Mouse (Mus musculus) G1E (cell line): ENCODE measurements around the gene Lrr1. TPM values are rescaled to one million over a fixed set of nuclear protein-coding genes. Genes with fewer than 3 reads are reported as not detected.

ENCODE experiments used
- ATAC-seq: 2 replicates; pipeline ENCODE4 v1.8.0; 2016; ENCODE audit warnings: mild to moderate bottlenecking; ENCODE audit not compliant: insufficient number of reproducible peaks, poor library complexity, low FRiP score, severe bottlenecking; ENCODE audit errors: extremely low read depth
- DNase-seq: peaks from one replicate; pipeline ENCODE4 v3.0.0; 2012; ENCODE audit warnings: low spot score
- H3K27me3 ChIP-seq: 2 replicates; pipeline ENCODE4 v1.6.1; 2012; ENCODE audit warnings: mild to moderate bottlenecking, low read length, inconsistent platforms; ENCODE audit not compliant: insufficient read depth
- H3K36me3 ChIP-seq: replicated peaks from 2 replicates; pipeline ENCODE3; 2012; ENCODE audit warnings: mild to moderate bottlenecking, inconsistent platforms
- H3K4me1 ChIP-seq: 2 replicates; pipeline ENCODE4 v1.6.1; 2012; ENCODE audit warnings: low read depth, low read length, inconsistent platforms, mixed read lengths; ENCODE audit not compliant: insufficient read depth
- H3K4me3 ChIP-seq: 2 replicates; pipeline ENCODE4 v1.5.1; 2012; ENCODE audit warnings: low read depth, mild to moderate bottlenecking, inconsistent platforms, low read length, moderate library complexity, mixed read lengths
- H3K9me3 ChIP-seq: replicated peaks from 2 replicates; pipeline ENCODE4 v1.6.1; 2012; ENCODE audit warnings: inconsistent platforms
- CTCF ChIP-seq: IDR thresholded peaks from 2 replicates; pipeline ENCODE4 v1.5.1; 2012; ENCODE audit warnings: low read depth, low read length, inconsistent platforms, mixed read lengths
- GATA1 ChIP-seq: IDR thresholded peaks from 2 replicates; pipeline ENCODE4 v1.6.1; 2012; ENCODE audit warnings: borderline replicate concordance, low read length, inconsistent platforms, mixed read lengths
- GATA2 ChIP-seq: IDR thresholded peaks from 2 replicates; pipeline ENCODE4 v1.6.1; 2012; ENCODE audit warnings: low read depth, low read length, inconsistent platforms, borderline replicate concordance
- POLR2AphosphoS5 ChIP-seq: IDR thresholded peaks from 2 replicates; pipeline ENCODE4 v1.6.1; 2012; ENCODE audit warnings: low read depth, low read length, inconsistent platforms; ENCODE audit not compliant: insufficient replicate concordance
- TAL1 ChIP-seq: conservative IDR thresholded peaks from 2 replicates; pipeline ENCODE4 v1.6.1; 2012; ENCODE audit warnings: low read depth, low read length, inconsistent platforms, mixed read lengths
- polyA plus RNA-seq: library from polyadenylated mRNA; stranded (reverse); fragments of >175 nt; gene quantifications from 2 replicates; pipeline ENCODE4 v1.2.3, GENCODE M21; 2012
- total RNA-seq, 2 experiments: library from RNA; stranded (forward) in 1 of 2; stranded (reverse) in 1 of 2; fragments of 200-1000 nt in 1 of 2; fragments of >200 nt in 1 of 2; fragmentation: Nextera tagmentation in 1 of 2; gene quantifications; 2 replicates each; pipeline ENCODE4 v1.2.3; 2014 to 2017

Gene Lrr1
- total and polyA plus RNA-seq, 3 experiments = 19.4 to 45.0 (median 36.2) TPM

DNA sequence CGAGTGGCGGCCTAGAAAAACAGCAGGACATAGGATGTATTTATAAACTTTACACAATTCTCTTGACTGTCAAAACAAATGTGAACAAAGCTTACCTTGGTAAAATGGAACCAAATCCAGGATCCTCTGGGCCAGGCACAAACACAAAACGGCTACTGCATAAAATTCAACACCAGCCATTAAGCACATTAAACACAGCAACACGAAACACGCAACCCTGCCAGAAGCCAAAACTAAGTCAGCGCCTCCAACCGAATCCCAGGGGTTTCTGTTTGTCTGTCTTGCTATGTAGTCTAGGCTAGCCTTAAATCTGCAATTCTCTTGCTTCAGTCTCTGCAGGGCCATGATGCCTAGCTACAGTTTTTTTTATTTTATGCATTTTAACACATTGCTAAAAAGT is 39.3 kb downstream of the Lrr1 start:
- peaks cover 85% of the 10 kb centered on the region for H3K36me3 ChIP-seq
- no peak for ATAC-seq
- TF ChIP-seq GATA2 = no peak
- no peak for TF ChIP-seq CTCF
- TF ChIP-seq GATA1 = no peak
- TF ChIP-seq TAL1 = no peak
- TF ChIP-seq POLR2AphosphoS5 = no peak

DNA sequence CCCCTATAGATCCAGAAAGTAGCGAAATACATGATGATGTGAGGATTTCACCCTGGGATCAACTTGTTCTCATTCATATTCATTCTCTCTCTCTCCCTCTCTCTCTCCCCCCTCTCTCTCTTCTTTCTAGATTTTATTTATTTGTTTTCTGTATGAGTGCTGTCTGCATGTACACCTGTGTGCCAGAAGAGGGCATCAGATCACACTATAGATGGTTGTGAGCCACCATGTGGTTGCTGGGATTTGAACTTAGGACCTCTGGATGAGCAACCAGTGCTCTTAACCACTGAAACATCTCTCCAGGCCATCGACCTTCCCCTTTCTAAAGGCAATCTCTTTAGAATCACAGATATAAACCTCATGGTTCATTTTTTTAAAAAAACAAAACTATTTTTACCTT is 39.9 kb downstream of the Lrr1 start:
- peaks cover 84% of the 10 kb centered on the region for H3K36me3 ChIP-seq
- DNase-seq (no peak), ATAC-seq (no peak)
- H3K4me1 ChIP-seq = peaks cover 14% of the 10 kb centered on the region
- no peaks in the 10 kb centered on the region for H3K27me3 ChIP-seq
- no peak overlapping the region for H3K4me3 ChIP-seq
- H3K9me3 ChIP-seq = no peaks in the 10 kb centered on the region
- TF ChIP-seq TAL1 (no peak), GATA2 (no peak)

More for the DNA sequence above, 39.3 kb downstream of the Lrr1 start:
- peaks cover 17% of the 10 kb centered on the region for H3K4me1 ChIP-seq
- H3K27me3 ChIP-seq = no peaks in the 10 kb centered on the region
- no peak for DNase-seq
- no peak overlapping the region for H3K4me3 ChIP-seq
- no peaks in the 10 kb centered on the region for H3K9me3 ChIP-seq

DNA sequence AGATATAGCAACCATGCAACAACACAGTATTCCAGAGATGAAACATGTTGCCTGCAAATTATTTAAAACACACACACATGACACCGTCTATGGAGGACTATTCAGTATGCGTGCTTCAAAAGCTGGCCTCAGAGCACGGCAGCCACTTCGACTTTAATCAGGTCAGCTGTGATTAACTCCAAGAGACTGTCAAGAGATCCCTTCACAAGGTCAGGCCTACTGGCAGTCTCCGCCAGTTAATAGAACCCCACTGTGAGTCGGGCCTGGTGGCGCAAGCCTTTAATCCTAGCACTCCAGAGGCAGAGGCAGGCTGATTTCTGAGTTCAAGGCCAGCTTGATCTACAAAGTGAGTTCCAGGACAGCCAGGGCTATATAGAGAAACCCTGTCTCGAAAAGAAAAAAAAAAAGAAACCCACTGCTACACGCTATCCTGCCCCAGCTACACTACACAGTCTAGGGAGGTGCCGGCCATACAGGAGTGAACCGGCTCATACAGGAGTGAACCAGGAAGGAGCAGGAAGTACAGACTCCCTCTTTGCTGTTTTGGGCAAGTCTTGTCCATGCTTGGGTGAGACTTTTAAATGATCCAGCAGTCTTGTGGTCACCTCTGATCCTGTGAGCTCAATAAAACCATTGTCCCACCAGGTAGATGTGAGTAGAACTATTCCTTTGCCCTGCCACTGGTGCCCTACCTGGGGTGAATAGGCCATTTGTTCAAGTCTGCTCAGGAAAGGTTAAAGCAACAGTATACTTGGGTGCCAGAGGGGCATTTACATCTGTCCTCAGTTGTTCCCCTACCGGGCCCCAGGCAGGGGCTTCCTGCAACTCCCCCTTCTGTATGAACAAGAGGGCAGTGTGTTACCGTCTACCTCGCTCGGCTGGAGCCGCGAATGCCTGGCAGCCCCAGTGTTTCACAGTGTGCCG is 41.7 kb downstream of the Lrr1 start:
- H3K36me3 ChIP-seq = peaks cover 93% of the 10 kb centered on the region
- no peak for ATAC-seq
- TF ChIP-seq TAL1 (no peak), GATA2 (no peak), GATA1 (no peak), POLR2AphosphoS5 (no peak), CTCF (no peak)

DNA sequence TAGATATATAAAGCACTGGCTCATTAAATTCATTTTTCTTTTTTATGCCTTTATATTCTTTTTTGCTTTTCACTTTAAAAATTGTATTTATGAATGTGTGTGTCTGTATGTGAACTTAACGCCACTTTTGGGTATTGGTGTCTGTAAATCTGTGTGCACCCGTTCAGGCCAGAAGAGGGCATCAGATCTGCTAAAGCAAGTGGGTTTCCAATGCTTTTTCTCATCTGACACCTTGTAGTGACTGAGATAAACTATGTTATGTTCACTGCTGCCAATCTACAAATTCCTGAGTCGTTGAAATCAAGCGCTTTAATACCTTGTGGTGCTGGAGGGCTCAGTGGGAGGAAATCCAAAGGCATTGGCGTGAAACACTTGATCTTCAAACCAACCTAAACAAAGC is 42.4 kb downstream of the Lrr1 start:
- TF ChIP-seq GATA2 = no peak
- no peak for TF ChIP-seq TAL1
- no peak for TF ChIP-seq POLR2AphosphoS5
- TF ChIP-seq CTCF = no peak
- TF ChIP-seq GATA1 = no peak
- Histone ChIP-seq H3K36me3 (peaks cover 96% of the 10 kb centered on the region), H3K9me3 (no peaks in the 10 kb centered on the region), H3K4me1 (peaks cover 10% of the 10 kb centered on the region), H3K27me3 (no peaks in the 10 kb centered on the region), H3K4me3 (no peak overlapping the region)
- DNase-seq (no peak), ATAC-seq (peak; percentile 50; the same call in 1 of the 2 replicates)

More for the DNA sequence above, 41.7 kb downstream of the Lrr1 start:
- peaks cover 11% of the 10 kb centered on the region for H3K4me1 ChIP-seq
- no peaks in the 10 kb centered on the region for H3K27me3 ChIP-seq
- no peaks in the 10 kb centered on the region for H3K9me3 ChIP-seq
- DNase-seq = no peak
- H3K4me3 ChIP-seq = no peak overlapping the region

DNA sequence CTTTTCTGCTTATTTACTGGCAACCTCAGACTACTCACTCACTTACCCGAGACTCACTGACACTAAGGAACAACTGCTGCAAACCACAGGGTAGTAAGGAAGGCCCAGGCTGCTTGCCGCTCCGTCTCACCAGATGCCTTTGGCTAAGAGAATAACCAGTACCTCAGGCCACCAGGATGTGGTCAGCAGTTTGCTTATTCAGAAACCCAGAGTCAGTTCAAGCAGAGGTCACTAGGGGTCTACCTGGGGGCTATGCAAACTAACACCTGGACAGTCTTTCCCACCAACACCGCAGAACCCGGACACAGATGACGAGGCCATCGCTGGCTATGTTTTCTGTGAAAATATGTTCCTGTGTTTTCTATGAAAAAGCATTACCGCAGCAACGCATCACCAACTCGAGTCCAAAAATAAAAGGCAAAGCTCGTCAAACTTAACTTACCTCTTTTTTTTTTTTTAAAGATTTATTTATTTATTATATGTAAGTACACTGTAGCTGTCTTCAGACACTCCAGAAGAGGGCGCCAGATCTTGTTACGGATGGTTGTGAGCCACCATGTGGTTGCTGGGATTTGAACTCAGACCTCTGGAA is 44.7 kb downstream of the Lrr1 start:
- no peak overlapping the region for H3K4me3 ChIP-seq
- H3K4me1 ChIP-seq = peaks cover 15% of the 10 kb centered on the region
- H3K36me3 ChIP-seq = peaks cover 95% of the 10 kb centered on the region
- H3K9me3 ChIP-seq = no peaks in the 10 kb centered on the region
- H3K27me3 ChIP-seq = no peaks in the 10 kb centered on the region
- TF ChIP-seq GATA1 = no peak
- TF ChIP-seq CTCF = no peak
- no peak for TF ChIP-seq GATA2
- TF ChIP-seq TAL1 = no peak
- no peak for TF ChIP-seq POLR2AphosphoS5
- DNase-seq (no peak), ATAC-seq (no peak)

DNA sequence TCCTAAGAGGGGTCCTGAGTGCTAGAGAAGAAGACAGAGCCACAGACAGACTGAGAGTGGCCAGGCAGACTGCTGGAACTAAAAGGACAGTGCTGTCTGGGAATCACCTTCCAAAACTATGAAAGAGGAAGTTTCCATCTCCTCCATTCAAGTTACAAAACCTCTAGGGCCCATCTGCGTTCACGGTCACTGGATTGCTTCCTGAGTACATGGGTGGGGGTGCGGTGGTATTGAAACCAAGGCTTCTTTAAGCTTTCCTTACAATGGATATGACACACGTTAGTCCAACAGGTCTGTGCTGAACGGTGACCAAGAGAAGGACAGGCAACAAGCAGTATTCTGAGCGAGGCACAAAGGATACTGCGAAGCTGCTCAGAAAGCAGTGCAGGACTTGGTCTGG is 45.8 kb downstream of the Lrr1 start:
- Histone ChIP-seq H3K27me3 (no peaks in the 10 kb centered on the region), H3K36me3 (peaks cover 97% of the 10 kb centered on the region), H3K4me1 (peaks cover 15% of the 10 kb centered on the region), H3K4me3 (no peak overlapping the region), H3K9me3 (no peaks in the 10 kb centered on the region)
- no peak for DNase-seq
- TF ChIP-seq GATA1 (no peak), POLR2AphosphoS5 (no peak), CTCF (no peak), GATA2 (no peak), TAL1 (no peak)
- no peak for ATAC-seq
